Mouse (Mus musculus) liver, adult (tissue): ENCODE data around the gene Saa3.
"Not testable (repeated sequence)": the region's sequence is repeated elsewhere in the genome, so short reads cannot be mapped to it uniquely, and the experiment has no call there.

ENCODE experiments used
- GATA4 ChIP-seq: IDR thresholded peaks from 2 replicates; pipeline ENCODE4 v1.6.1; 2014; ENCODE audit warnings: mild to moderate bottlenecking, low read length; ENCODE audit not compliant: insufficient replicate concordance

The Saa3 gene

DNA sequence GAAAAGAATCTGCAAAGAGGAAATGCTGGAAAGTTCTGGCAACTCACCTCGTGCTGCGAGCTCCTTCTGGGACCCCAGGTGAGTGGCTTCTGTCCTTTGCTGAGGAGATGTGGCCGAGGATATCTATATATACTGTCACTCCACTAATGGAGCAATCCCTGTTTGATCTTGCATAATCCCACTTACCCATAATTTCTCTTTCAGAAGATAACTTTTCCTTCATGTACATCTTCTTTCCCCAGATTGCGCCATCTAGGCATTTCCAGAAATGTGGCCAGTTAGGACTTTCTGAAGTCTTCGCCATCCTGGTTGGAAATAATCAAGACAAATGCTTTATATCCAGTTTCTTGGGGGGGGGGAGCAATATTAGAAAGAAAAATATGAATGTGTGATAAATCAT, at the start of gene Saa3:
TSS of gene Saa3 (minus strand) at position 101 of the 400 bp plus-strand sequence.
- TF ChIP-seq GATA4 = no peak

DNA sequence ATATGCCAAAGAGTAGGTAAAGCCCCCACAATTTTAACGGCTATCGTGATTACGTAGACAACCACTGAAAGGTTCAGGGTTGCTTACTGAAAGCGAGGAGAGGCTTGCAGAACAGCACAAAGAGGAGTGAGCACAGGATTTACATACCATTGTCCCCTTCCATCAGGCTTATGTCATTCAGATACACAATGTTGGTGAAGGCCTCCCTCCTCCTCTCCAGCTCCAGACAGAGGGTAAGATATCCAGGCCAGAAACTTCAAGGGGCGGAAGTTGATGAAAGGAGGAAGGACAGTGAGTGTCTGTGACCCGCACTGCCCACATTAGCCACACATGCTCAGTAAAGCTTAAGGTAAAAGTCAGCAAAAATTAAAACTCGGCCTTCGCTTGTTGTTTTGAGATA, 49.2 kb upstream of the Saa3 start:
- no peak for TF ChIP-seq GATA4

DNA sequence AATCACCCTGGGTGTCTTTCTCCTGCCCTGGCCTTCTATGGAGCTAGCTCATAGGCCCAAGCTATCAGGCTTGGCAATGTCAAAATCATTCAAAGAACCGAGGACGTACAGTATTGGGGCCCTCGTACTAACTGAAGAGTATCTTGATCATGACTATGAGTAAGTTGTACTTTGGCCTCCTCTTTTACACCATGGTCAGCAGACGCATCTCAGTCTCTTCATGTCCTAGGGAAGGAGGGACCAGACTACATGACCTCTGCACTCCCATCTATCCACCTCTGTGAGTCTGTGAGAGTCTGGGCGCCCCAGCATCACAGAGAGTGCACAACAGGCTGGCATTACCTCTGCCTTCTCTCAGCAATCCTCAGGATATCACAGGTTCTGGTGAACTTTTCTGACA, 47.1 kb upstream of the Saa3 start:
- TF ChIP-seq GATA4 = no peak

DNA sequence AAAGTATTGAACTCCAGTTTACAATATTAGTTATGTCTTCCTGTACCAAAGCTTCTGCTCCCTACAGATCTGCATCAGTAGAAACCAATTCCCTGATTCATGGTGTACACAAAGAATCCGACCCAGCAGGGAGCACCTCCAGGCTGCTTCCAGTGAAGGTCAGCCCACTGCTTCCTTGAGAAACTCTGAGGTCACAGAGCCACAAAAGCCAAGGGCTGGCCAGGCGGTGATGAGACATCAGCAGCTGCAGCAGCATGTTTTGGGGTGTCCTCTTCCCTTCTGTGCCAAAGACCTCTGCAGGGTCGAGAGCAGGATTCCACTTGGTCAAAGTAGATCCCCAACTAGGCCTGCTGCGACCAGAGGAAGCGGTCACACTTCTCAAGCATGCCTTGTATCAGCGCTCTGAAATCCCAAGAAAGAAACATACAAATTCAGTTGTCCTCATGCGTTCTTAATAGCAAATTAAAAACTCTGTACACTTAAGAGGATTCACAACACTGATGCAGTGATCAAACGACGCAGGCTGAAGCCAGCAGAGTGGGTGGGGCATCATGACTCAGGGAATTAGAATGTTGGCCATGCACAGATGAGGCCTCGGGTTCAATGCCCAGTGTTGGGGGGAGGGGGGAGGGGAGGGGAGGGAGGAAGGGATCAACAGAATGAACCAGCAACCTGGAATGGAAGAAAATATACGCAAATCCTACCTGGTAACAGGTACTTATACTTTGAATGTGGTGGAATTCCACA, 45.7 kb upstream of the Saa3 start:
- no peak for TF ChIP-seq GATA4

- TF ChIP-seq GATA4 = no peak
Observed at GRCm38 (mm10) chr7:46751490-46751889, 36.0 kb upstream of the Saa3 start, which contains the start of gene Saa2. Gene Saa2, plus strand, starts transcription at chr7:46751790.

DNA sequence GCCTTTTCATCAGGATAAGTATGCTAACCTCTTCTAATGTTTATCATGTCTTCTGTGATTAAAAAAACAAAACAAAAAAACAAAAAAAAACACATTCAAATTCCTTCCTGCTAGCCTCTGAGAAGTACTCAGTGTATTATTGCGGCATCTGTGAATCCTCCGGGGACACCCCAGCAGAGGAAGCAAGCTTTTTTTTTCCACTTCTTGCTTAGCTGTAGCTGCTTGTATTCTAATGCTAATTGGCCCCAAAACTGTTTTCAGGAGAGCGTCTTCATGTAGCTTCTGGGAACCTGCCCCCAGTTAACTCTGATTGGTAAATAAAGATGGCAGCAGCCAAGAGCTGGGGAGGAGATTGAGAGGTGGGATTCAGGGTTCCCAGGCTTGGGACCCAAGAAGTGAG, 33.0 kb upstream of the Saa3 start:
- no peak for TF ChIP-seq GATA4

GRCm38 (mm10) chr7:46746381-46746780, 30.9 kb upstream of the Saa3 start:
- TF ChIP-seq GATA4 = no peak

- TF ChIP-seq GATA4 = no peak
Observed at GRCm38 (mm10) chr7:46745816-46746215, 30.3 kb upstream of the Saa3 start.

DNA sequence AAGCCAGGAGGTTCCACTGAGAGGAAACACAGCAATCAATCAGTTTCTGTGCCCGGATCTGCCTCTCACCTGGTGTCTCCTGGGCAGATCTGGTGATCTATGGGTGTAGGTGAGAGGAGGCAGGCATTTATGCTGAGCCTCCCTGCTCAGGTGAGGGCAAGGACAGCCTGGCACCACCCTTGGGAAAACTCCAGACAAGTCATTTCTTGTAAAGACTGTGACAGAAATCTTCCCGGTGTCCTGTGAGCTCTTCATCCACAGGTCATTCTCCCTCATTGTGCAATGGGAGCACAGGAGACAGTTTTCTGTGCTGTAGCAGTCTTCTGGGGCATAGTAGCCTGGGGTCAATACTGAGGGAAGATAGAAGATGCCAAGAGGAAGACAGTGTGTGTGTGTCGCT, 27.4 kb upstream of the Saa3 start, which contains the start of gene Saa1:
TSS of gene Saa1 (minus strand) at position 101 of the 400 bp plus-strand sequence.
- not testable (repeated sequence) for TF ChIP-seq GATA4

DNA sequence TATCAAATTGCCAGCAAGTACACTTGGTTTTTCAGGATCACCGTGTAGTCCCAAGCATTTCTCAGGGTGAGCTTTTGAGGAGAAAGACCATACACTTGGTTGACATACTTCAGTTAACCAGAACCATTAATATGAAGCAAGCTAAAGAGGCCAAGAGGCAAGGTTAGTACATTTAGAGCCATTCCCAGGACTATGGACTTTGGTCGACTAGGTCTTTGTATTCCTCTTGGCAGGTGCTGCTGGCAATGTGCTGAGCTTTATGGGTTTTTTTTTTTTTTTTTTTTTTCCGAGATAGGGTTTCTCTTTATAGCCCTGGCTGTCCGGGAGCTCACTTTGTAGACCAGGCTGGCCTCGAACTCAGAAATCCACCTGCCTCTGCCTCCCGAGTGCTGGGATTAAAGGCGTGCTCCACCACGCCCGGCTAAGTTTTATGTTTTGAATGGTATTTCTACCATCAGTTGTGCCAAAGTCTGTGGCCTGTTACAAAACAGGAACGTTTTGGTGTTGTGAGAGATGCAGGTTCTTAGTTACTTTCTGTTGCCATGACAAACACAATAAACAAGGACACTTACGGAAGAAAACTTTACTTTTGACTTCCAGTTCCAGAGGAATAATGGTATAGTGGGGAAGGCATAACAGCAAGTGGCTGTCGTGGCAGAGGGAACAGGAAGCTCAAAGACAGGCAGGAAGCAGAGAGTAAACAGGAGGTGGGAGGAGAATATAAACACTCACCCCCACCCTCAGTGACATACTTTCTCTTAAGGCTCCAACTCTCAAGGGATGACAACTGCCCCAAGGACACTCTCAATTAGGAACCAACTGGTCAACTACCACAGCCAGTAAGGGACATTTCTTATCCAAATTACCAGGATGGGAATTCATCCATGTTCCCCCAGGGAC, 23.3 kb upstream of the Saa3 start:
- no peak for TF ChIP-seq GATA4

GRCm38 (mm10) chr7:46734983-46735382, 19.5 kb upstream of the Saa3 start:
- no peak for TF ChIP-seq GATA4

- no peak for TF ChIP-seq GATA4
Observed at GRCm38 (mm10) chr7:46732458-46732857, 17.0 kb upstream of the Saa3 start, which contains the start of gene Saa4. Gene Saa4, minus strand, starts transcription at chr7:46732603.

- no peak for TF ChIP-seq GATA4
Observed at GRCm38 (mm10) chr7:46727584-46727983, 12.1 kb upstream of the Saa3 start.

- TF ChIP-seq GATA4 = no peak
Observed at GRCm38 (mm10) chr7:46724396-46724795, 8.9 kb upstream of the Saa3 start.

GRCm38 (mm10) chr7:46723849-46724248, 8.3 kb upstream of the Saa3 start:
- TF ChIP-seq GATA4 = no peak

- TF ChIP-seq GATA4 = no peak
Observed at GRCm38 (mm10) chr7:46723354-46723753, 7.9 kb upstream of the Saa3 start.
